Mouse (Mus musculus): ENCODE data around the gene Wfdc17.

DNA sequence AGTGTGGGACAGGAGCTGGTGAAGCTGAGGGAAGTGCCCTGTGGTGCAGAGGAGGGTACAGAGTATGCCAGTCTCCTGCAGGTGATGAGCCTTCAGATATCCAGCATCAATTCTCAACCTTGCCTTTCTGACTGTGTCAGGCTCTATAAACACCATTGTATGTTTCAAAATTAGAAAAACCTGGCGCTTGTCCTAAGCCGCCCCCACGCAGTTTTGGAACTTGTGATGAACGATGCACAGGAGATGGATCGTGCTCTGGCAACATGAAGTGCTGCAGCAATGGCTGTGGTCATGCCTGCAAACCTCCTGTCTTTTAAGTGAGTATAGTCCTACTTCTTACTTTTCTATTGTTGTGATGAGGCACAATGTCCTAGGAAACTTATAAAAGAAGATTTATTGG is 5.9 kb downstream of the Wfdc17 start:
- TF ChIP-seq POLR2A (IDR thresholded peaks at IDR 0.05; ENCODE audit: borderline replicate concordance, low read depth, low read length): no peak
- no peak for TF ChIP-seq CTCF (IDR thresholded peaks at IDR 0.05; ENCODE audit: low read depth, low read length)
